Mouse (Mus musculus): Measurements from ENCODE around the gene Sema5b. TPM values are rescaled to one million over a fixed set of nuclear protein-coding genes. Genes with fewer than 3 reads are reported as not detected.

Gene Sema5b
- total and polyA plus RNA-seq, 3 experiments, result not detected

GRCm38 (mm10) chr16:35677511-35678113 is 136.7 kb downstream of the Sema5b start:
- peaks cover 5 to 19% of the 10 kb centered on the region in 2 experiments for H3K4me1 ChIP-seq (ENCODE audit: control insufficient read depth in 1 of 2, insufficient read depth in 2 of 2, low read length in 2 of 2)
- peak; percentile 90 for DNase-seq (ENCODE audit: low read depth, low spot score)

GRCm38 (mm10) chr16:35678476-35678875 is 137.5 kb downstream of the Sema5b start:
- peak; percentile 64 for DNase-seq (ENCODE audit: low read depth, low spot score)
- Histone ChIP-seq H3K9ac (ENCODE audit: control insufficient read depth, low read depth, low read length, poor library complexity, severe bottlenecking) (no peak overlapping the region), H3K27me3 (ENCODE audit: control insufficient read depth in 1 of 2, insufficient read depth in 2 of 2, low read length in 2 of 2) (0 out of 4 replicates have a peak, but pooled peaks cover 0 to 2% of the 10 kb centered on the region in 2 experiments), H3K36me3 (ENCODE audit: control insufficient read depth in 1 of 2, insufficient read depth in 2 of 2, low read length in 2 of 2) (peaks cover 0 to 19% of the 10 kb centered on the region in 2 experiments; a peak in 2 of 4 replicates), H3K4me3 (ENCODE audit: control insufficient read depth in 1 of 2, insufficient read depth in 1 of 2, low read depth in 2 of 2, low read length in 2 of 2) (no peak overlapping the region), H3K79me2 (ENCODE audit: control insufficient read depth, insufficient read depth, low read length, poor library complexity) (no peaks in the 10 kb centered on the region), H3K9me3 (replicated peaks; ENCODE audit: insufficient read depth, low read length) (no peaks in the 10 kb centered on the region), H3K4me1 (ENCODE audit: control insufficient read depth in 1 of 2, insufficient read depth in 2 of 2, low read length in 2 of 2) (peaks cover 5 to 19% of the 10 kb centered on the region in 2 experiments), H3K27ac (ENCODE audit: control insufficient read depth, low read depth, low read length) (peak overlapping the region; percentile 51)
- no peak for TF ChIP-seq MAX (IDR thresholded peaks at IDR 0.05; ENCODE audit: low read length)
- no peak for TF ChIP-seq MXI1 (IDR thresholded peaks at IDR 0.05; ENCODE audit: low read depth, low read length)
- TF ChIP-seq ZKSCAN1 (IDR thresholded peaks at IDR 0.05; ENCODE audit: low read depth, low read length), result no peak
- no peak for TF ChIP-seq GABPA (IDR thresholded peaks at IDR 0.05; ENCODE audit: low read depth, low read length)
- 0 out of 2 replicates have a peak, but pooled peaks have one; percentile 7 for TF ChIP-seq GATA1 (IDR thresholded peaks at IDR 0.05; ENCODE audit: low read depth, low read length)
- TF ChIP-seq MYC (IDR thresholded peaks at IDR 0.05; ENCODE audit: low read depth, low read length), result 0 out of 2 replicates have a peak, but pooled peaks have one; percentile 14

More at GRCm38 (mm10) chr16:35677511-35678113, 136.7 kb downstream of the Sema5b start:
- Histone ChIP-seq H3K36me3 (ENCODE audit: control insufficient read depth in 1 of 2, insufficient read depth in 2 of 2, low read length in 2 of 2) (peaks cover 0 to 19% of the 10 kb centered on the region in 2 experiments; a peak in 2 of 4 replicates), H3K9me3 (replicated peaks; ENCODE audit: insufficient read depth, low read length) (no peaks in the 10 kb centered on the region), H3K9ac (ENCODE audit: control insufficient read depth, low read depth, low read length, poor library complexity, severe bottlenecking) (no peak overlapping the region), H3K27me3 (ENCODE audit: control insufficient read depth in 1 of 2, insufficient read depth in 2 of 2, low read length in 2 of 2) (0 out of 4 replicates have a peak, but pooled peaks cover 0 to 2% of the 10 kb centered on the region in 2 experiments), H3K79me2 (ENCODE audit: control insufficient read depth, insufficient read depth, low read length, poor library complexity) (no peaks in the 10 kb centered on the region), H3K27ac (ENCODE audit: control insufficient read depth, low read depth, low read length) (peak overlapping the region; percentile 51), H3K4me3 (ENCODE audit: control insufficient read depth in 1 of 2, insufficient read depth in 1 of 2, low read depth in 2 of 2, low read length in 2 of 2) (no peak overlapping the region)
- TF ChIP-seq JUND (IDR thresholded peaks at IDR 0.05; ENCODE audit: low read depth, low read length) (0 out of 2 replicates have a peak, but pooled peaks have one; percentile 27), SMC3 (IDR thresholded peaks at IDR 0.05; ENCODE audit: low read depth, low read length) (no peak), POLR2AphosphoS5 (IDR thresholded peaks at IDR 0.05; ENCODE audit: borderline replicate concordance, low read depth, low read length) (no peak), HCFC1 (IDR thresholded peaks at IDR 0.05; ENCODE audit: low read depth, low read length) (no peak), ZNF384 (IDR thresholded peaks at IDR 0.05; ENCODE audit: low read depth, low read length) (no peak), RCOR1 (IDR thresholded peaks at IDR 0.05; ENCODE audit: low read depth, low read length) (peak; percentile 98), TAL1 (IDR thresholded peaks at IDR 0.05; ENCODE audit: low read length) (peak; percentile 94), KAT2A (conservative IDR thresholded peaks at IDR 0.05; ENCODE audit: low read depth, low read length) (no peak), POLR2AphosphoS2 (IDR thresholded peaks at IDR 0.05; ENCODE audit: low read length) (no peak), EP300 (IDR thresholded peaks at IDR 0.05; ENCODE audit: low read depth in 1 of 2, low read length in 2 of 2) (peak; percentile 92 to 94), ELF1 (IDR thresholded peaks at IDR 0.05; ENCODE audit: low read depth, low read length) (0 out of 2 replicates have a peak, but pooled peaks have one; percentile 12), TCF12 (IDR thresholded peaks at IDR 0.05; ENCODE audit: low read depth, low read length) (peak; percentile 99), POLR2A (IDR thresholded peaks at IDR 0.05; ENCODE audit: control insufficient read depth in 1 of 2, insufficient read depth in 1 of 2, low read depth in 1 of 2, low read length in 2 of 2, poor library complexity in 1 of 2) (no peak), CHD1 (IDR thresholded peaks at IDR 0.05; ENCODE audit: low read depth, low read length) (no peak), SIN3A (IDR thresholded peaks at IDR 0.05; ENCODE audit: low read length) (no peak), MAZ (IDR thresholded peaks at IDR 0.05; ENCODE audit: low read depth, low read length) (peak; percentile 25; the same call in 1 of the 2 replicates), BHLHE40 (IDR thresholded peaks at IDR 0.05; ENCODE audit: borderline replicate concordance, low read depth, low read length) (peak; percentile 95), CTCF (IDR thresholded peaks at IDR 0.05 in 2 of 3, conservative IDR thresholded peaks at IDR 0.05 in 1 of 3; ENCODE audit: control insufficient read depth in 1 of 3, insufficient read depth in 1 of 3, low read depth in 2 of 3, low read length in 3 of 3, poor library complexity in 1 of 3, severe bottlenecking in 1 of 3) (no peak), MAX (IDR thresholded peaks at IDR 0.05; ENCODE audit: low read length) (no peak), UBTF (IDR thresholded peaks at IDR 0.05; ENCODE audit: borderline replicate concordance, insufficient read depth, low read depth, low read length) (no peak), MAFK (IDR thresholded peaks at IDR 0.05; ENCODE audit: borderline replicate concordance, low read depth, low read length) (peak; percentile 70; the same call in 1 of the 2 replicates), TBP (IDR thresholded peaks at IDR 0.05; ENCODE audit: low read depth, low read length) (no peak), ETS1 (IDR thresholded peaks at IDR 0.05; ENCODE audit: low read depth, low read length) (peak; percentile 90), ZKSCAN1 (IDR thresholded peaks at IDR 0.05; ENCODE audit: low read depth, low read length) (no peak), GATA1 (IDR thresholded peaks at IDR 0.05; ENCODE audit: low read depth, low read length) (peak; percentile 97), GABPA (IDR thresholded peaks at IDR 0.05; ENCODE audit: low read depth, low read length) (no peak)
